Mouse (Mus musculus): ENCODE measurements around the gene Bmper. TPM values are rescaled to one million over a fixed set of nuclear protein-coding genes. Genes with fewer than 3 reads are reported as not detected.

The Bmper gene
- polyA plus RNA-seq, 1 experiment from 2014 or later, result 0.67 TPM

DNA sequence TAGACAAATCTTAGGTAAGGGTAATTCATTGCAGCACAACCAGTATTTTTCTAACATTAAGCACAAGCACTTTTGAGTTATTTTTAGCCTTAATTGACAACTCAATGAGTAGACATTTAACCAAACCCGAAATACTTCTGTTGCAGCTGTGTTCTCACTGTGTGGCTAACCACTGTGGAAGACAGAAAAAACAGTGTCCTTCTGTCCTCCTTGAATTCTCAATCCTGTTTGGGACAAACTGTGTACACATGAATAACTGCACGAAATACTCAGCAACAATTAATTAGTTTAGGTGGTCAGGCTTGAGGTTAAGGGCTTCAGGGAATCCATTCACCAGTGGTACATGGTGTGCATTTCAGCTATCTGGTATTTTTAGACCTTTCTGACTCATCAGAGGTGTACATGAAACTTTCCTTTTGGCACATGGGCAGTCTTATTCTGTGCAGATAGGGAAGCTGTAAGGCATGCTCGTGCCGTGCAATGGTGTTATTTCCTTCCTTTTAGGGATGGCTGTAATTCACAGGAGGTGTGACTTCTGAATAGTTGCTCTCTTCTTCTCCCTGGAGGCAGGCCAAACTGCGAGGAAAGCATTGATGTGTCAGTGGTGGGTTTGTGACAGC, 131.4 kb downstream of the Bmper start:
- Histone ChIP-seq H3K9me3 (replicated peaks) (no peaks in the 10 kb centered on the region), H3K4me1 (no peaks in the 10 kb centered on the region), H3K27me3 (replicated peaks) (no peaks in the 10 kb centered on the region), H3K9ac (no peak overlapping the region), H3K4me3 (no peak overlapping the region), H3K27ac (no peak overlapping the region), H3K4me2 (no peak overlapping the region), H3K36me3 (no peaks in the 10 kb centered on the region)
- no peak for ATAC-seq
- WGBS (ENCODE audit: insufficient replicate concordance), result 21% methylated on average over 5 of the region's 5 CpGs

- Histone ChIP-seq H3K4me3 (no peak overlapping the region), H3K9ac (no peak overlapping the region), H3K27ac (no peak overlapping the region), H3K36me3 (no peaks in the 10 kb centered on the region), H3K9me3 (replicated peaks) (no peaks in the 10 kb centered on the region), H3K4me1 (no peaks in the 10 kb centered on the region), H3K27me3 (replicated peaks) (no peaks in the 10 kb centered on the region), H3K4me2 (no peak overlapping the region)
- 59% methylated on average over 2 of the region's 2 CpGs for WGBS (ENCODE audit: insufficient replicate concordance)
- no peak for ATAC-seq
Measured at GRCm38 (mm10) chr9:23358108-23358507, 135.2 kb downstream of the Bmper start.

- H3K4me2 ChIP-seq, result no peak overlapping the region
- H3K4me1 ChIP-seq, result no peaks in the 10 kb centered on the region
- H3K27ac ChIP-seq, result no peak overlapping the region
- no peaks in the 10 kb centered on the region for H3K36me3 ChIP-seq
- no peaks in the 10 kb centered on the region for H3K27me3 ChIP-seq (replicated peaks)
- H3K4me3 ChIP-seq, result no peak overlapping the region
- no peak overlapping the region for H3K9ac ChIP-seq
- 63% methylated on average over 2 of the region's 2 CpGs for WGBS (ENCODE audit: insufficient replicate concordance)
- no peaks in the 10 kb centered on the region for H3K9me3 ChIP-seq (replicated peaks)
- no peak for ATAC-seq
Measured at GRCm38 (mm10) chr9:23363139-23363538, 140.3 kb downstream of the Bmper start.

DNA sequence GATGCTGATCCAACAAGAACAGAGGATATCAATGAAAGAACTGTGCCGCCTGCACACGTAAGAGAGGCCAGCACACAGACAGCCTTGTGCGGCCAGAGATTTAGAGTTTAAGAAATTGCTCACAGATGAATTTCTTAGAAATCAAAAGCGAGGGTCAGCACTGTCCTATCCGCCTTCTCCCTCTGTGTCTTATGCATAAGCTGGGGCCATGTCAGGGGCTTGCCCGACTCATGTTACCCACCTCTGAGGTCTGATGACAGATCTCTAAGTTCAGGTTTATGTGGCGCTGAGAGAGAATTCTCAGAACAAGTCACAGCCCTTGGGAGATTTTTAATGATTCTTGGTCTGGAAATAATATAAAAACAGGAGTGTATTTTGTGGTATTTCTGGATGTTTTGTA, 140.7 kb downstream of the Bmper start:
- Histone ChIP-seq H3K4me1 (no peaks in the 10 kb centered on the region), H3K27ac (no peak overlapping the region), H3K9ac (no peak overlapping the region), H3K4me2 (no peak overlapping the region), H3K9me3 (replicated peaks) (no peaks in the 10 kb centered on the region), H3K27me3 (replicated peaks) (no peaks in the 10 kb centered on the region), H3K36me3 (no peaks in the 10 kb centered on the region), H3K4me3 (no peak overlapping the region)
- WGBS (ENCODE audit: insufficient replicate concordance), result 72% methylated on average over 7 of the region's 7 CpGs
- no peak for ATAC-seq

DNA sequence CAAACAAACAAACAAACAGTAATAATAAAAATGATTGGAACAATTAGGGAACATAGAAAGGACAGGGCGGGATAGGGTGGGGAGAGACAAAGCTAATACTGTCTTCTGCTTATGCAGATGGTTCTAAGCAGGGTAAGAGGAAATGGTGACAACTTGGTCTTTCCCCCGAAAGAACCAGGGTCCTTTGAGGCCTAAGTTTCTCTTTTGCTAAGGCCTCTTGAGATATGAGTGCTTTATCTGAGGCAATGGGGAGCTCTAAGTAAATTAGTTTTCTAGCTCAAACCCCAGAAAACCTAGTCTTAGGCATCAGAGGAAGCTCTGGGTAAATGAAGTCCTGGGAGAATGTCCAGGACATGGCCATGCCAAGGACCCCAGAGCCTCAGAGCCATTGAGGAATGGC, 141.2 kb downstream of the Bmper start:
- 58% methylated on average over 2 of the region's 2 CpGs for WGBS (ENCODE audit: insufficient replicate concordance)
- no peaks in the 10 kb centered on the region for H3K36me3 ChIP-seq
- H3K27me3 ChIP-seq (replicated peaks), result no peaks in the 10 kb centered on the region
- no peak overlapping the region for H3K9ac ChIP-seq
- H3K9me3 ChIP-seq (replicated peaks), result no peaks in the 10 kb centered on the region
- H3K27ac ChIP-seq, result no peak overlapping the region
- ATAC-seq, result no peak
- no peak overlapping the region for H3K4me3 ChIP-seq
- H3K4me1 ChIP-seq, result no peaks in the 10 kb centered on the region
- no peak overlapping the region for H3K4me2 ChIP-seq

DNA sequence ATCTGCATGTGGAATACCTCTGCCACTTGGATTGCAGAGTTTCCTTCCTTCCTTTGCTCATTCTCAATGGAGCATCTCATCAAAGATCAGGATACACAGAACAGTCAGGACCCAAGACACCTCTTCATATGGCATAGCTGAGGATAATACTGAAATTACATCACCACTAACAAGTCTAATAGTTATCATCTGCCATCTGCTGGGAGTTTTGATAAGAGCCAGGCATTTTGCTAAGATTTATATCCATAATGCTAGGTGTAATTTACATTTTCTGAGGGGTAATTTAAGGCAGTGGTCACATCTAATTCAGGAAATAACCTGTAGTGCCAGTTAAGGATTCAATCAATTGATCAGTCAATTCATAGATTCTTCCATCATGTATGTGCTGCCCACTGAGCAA, 145.2 kb downstream of the Bmper start:
- Histone ChIP-seq H3K27ac (no peak overlapping the region), H3K4me1 (no peaks in the 10 kb centered on the region), H3K4me3 (no peak overlapping the region), H3K4me2 (no peak overlapping the region), H3K27me3 (replicated peaks) (no peaks in the 10 kb centered on the region), H3K9me3 (replicated peaks) (no peaks in the 10 kb centered on the region), H3K9ac (no peak overlapping the region), H3K36me3 (no peaks in the 10 kb centered on the region)
- no peak for ATAC-seq

DNA sequence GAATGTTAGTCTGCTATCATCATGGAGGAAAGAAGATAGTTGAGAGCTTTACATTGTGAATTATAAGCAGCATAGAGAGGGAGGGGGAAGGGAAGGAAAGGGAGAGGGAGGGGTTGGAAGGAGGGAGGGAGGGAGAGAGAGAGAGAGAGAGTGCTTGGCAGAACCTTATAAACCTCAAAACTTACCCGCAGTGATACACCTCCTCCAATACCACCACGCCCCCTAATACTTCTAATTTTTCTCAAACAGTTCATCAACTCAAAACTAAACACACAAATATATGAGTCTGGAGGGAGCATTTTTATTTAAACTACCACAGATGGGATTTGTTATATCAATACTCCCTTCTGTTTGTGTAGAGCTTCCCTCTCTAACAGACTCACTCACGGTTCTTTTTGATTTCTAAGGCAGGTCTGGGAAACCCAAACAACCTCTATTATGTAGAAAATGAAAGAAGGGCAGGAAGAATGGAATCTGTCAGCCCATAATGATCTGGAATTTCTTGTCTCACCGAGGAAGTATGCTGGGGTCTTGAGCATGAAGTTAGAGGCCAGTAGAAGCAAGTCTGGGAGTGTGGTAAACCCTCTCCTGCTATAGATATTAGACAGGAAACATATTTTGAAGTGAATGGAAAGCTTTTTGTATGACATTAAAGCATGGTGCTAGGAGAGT, 152.0 kb downstream of the Bmper start:
- Histone ChIP-seq H3K4me3 (no peak overlapping the region), H3K9ac (no peak overlapping the region), H3K27me3 (replicated peaks) (no peaks in the 10 kb centered on the region), H3K9me3 (replicated peaks) (no peaks in the 10 kb centered on the region), H3K4me2 (no peak overlapping the region), H3K4me1 (0 out of 2 replicates have a peak, but pooled peaks cover 4% of the 10 kb centered on the region), H3K36me3 (no peaks in the 10 kb centered on the region), H3K27ac (no peak overlapping the region)
- 61% methylated on average over 4 of the region's 4 CpGs for whole genome bisulfite sequencing (ENCODE audit: insufficient replicate concordance)
- ATAC-seq, result no peak

DNA sequence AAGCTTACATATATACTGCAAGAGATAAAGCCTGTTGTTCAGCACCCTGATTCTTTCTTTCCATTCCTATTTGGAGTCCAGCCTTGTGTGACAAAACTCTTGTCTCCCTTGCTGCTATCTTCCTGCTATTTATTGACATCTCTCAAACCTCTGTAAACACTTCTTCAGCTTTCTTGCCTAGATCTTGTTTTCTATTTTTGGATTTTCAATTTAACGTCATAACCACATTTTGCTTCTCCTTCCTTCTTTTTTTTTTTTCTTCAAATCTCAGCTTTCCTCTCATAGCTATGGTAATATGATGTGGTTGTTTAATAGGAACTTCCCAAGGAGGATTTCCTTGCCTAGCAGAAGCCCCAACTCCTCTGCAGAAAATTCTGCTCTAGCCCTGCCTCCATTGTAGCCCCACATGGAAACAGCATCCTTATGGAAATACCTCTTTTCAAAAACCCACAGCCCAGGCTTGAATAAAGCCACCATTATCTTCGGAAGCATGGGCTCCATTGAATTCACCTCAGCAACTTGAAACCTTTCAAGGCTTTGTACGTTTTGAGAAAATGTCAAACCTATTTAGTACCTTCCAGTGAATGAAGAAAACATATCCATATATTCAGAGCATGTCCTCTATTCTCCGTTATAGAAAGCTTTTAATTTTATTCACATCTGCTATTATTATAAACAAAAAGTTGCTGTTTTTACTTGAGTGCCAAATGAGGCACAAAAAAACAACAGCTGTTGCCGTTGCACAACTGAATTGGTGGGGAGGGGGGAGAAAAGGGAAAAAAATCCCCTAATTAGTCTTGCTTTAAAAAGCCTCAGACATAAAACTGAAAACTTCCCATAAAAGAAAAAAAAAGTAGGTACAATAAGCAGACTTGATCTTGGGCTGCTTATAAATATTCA, 155.2 kb downstream of the Bmper start:
- Histone ChIP-seq H3K4me1 (0 out of 2 replicates have a peak, but pooled peaks cover 4% of the 10 kb centered on the region), H3K9ac (no peak overlapping the region), H3K36me3 (no peaks in the 10 kb centered on the region), H3K9me3 (replicated peaks) (no peaks in the 10 kb centered on the region), H3K27ac (no peak overlapping the region), H3K4me2 (no peak overlapping the region), H3K4me3 (no peak overlapping the region), H3K27me3 (replicated peaks) (no peaks in the 10 kb centered on the region)
- ATAC-seq, result no peak
- 61% methylated on average over 5 of the region's 5 CpGs for WGBS (ENCODE audit: insufficient replicate concordance)

DNA sequence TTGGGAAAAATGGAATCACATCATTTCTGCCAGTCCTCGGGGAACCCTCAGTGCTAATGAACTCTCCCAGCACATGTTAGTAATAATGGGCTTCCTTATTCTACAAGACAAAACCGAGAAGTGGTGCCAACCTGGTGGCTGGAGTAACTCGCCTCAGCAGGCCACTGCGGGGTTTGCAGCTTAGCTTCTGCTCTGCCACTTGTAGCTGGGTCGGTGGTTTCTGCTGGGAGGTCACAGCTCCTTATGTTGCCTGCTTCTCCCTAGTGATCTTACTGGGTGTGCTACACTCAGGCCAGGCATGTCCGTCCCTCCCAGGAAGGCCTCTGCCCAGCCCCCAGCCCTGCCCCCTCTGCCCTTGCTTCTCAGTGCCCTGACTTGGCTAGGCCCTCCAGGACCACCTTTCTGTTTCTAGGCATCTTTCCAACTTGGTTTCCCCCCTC, 155.9 kb downstream of the Bmper start:
- Histone ChIP-seq H3K4me1 (0 out of 2 replicates have a peak, but pooled peaks cover 4% of the 10 kb centered on the region), H3K36me3 (no peaks in the 10 kb centered on the region), H3K4me2 (no peak overlapping the region), H3K9ac (no peak overlapping the region), H3K27me3 (replicated peaks) (no peaks in the 10 kb centered on the region), H3K9me3 (replicated peaks) (no peaks in the 10 kb centered on the region), H3K27ac (no peak overlapping the region), H3K4me3 (no peak overlapping the region)
- ATAC-seq, result no peak
- 36% methylated on average over 6 of the region's 6 CpGs for WGBS (ENCODE audit: insufficient replicate concordance)

DNA sequence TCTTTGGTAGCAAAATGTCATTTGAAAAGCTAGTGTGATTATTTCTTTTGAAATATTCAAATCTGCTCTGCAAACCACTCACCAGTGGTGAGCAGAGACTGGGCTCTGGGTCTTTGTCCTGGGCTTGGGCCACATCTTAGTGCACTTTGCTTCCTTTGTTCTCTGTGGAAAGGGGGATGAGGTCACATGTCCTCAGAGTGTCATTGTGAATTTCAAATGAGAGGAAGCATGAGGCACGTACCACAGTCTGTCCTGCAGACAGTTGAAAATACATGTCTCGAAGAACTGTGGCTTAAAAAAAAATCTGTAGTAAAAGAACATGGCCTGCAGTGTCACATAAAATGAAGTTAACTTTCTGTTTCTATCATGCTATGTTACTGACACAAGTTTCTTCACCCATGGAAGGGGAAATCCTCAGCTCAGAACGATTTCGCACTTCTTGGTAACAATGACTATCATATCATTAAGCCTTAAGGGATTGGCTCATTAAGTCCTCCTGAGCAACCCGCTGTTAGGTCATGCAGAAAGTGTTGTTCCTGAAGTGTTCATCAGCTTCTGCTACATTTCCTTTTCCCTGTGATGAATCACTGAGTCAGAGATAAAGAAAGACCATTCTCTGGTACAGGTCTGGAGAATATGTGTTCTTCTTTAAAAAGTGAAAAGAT, 157.4 kb downstream of the Bmper start:
- Histone ChIP-seq H3K4me3 (no peak overlapping the region), H3K4me1 (0 out of 2 replicates have a peak, but pooled peaks cover 4% of the 10 kb centered on the region), H3K36me3 (no peaks in the 10 kb centered on the region), H3K27me3 (replicated peaks) (no peaks in the 10 kb centered on the region), H3K9me3 (replicated peaks) (no peaks in the 10 kb centered on the region), H3K27ac (no peak overlapping the region), H3K9ac (no peak overlapping the region), H3K4me2 (no peak overlapping the region)
- no peak for ATAC-seq
- WGBS (ENCODE audit: insufficient replicate concordance), result 55% methylated on average over 5 of the region's 5 CpGs

GRCm38 (mm10) chr9:23383291-23383690, 160.4 kb downstream of the Bmper start:
- Histone ChIP-seq H3K36me3 (no peaks in the 10 kb centered on the region), H3K9me3 (replicated peaks) (no peaks in the 10 kb centered on the region), H3K27ac (no peak overlapping the region), H3K9ac (no peak overlapping the region), H3K4me3 (no peak overlapping the region), H3K27me3 (replicated peaks) (no peaks in the 10 kb centered on the region), H3K4me2 (no peak overlapping the region), H3K4me1 (0 out of 2 replicates have a peak, but pooled peaks cover 4% of the 10 kb centered on the region)
- ATAC-seq, result no peak
- WGBS (ENCODE audit: insufficient replicate concordance), result 66% methylated on average over 8 of the region's 8 CpGs

DNA sequence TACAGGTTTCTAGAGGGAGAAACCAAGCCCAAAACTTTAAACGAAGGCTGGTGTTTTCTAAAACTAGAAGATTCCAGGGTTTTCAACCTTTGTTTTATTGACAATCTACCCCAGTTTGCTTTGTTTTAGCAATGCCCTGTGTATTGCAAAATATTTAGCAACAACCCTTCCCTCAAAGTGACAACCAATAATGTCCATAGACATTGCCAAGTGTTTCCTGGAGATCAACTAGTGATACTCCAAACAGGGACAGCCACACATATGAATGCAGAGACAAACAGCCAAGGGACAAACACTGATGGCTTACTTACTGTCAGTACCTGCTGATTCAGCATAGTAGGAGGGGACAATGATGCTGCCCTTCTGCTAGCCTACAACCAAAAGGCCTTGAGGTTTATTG, 161.0 kb downstream of the Bmper start:
- H3K36me3 ChIP-seq, result no peaks in the 10 kb centered on the region
- H3K9me3 ChIP-seq (replicated peaks), result no peaks in the 10 kb centered on the region
- no peaks in the 10 kb centered on the region for H3K27me3 ChIP-seq (replicated peaks)
- H3K4me2 ChIP-seq, result no peak overlapping the region
- no peak overlapping the region for H3K4me3 ChIP-seq
- H3K4me1 ChIP-seq, result 0 out of 2 replicates have a peak, but pooled peaks cover 2% of the 10 kb centered on the region
- 76% methylated on average over 1 of the region's 1 CpGs for WGBS (ENCODE audit: insufficient replicate concordance)
- no peak overlapping the region for H3K27ac ChIP-seq
- ATAC-seq, result no peak
- H3K9ac ChIP-seq, result no peak overlapping the region
